Mouse (Mus musculus): ENCODE data around the gene Rpl5. TPM values are rescaled to one million over a fixed set of nuclear protein-coding genes. Genes with fewer than 3 reads are reported as not detected.

Gene Rpl5
- total and polyA plus RNA-seq, 3 experiments, result 12.5 to 31.4 (median 29.2) TPM

GRCm38 (mm10) chr5:107949607-107950006 lies 49.3 kb downstream of the Rpl5 start:
- no peak overlapping the region for H3K4me3 ChIP-seq
- TF ChIP-seq EP300 (IDR thresholded peaks at IDR 0.05; ENCODE audit: insufficient read depth, low read depth, low read length), result no peak
- TF ChIP-seq CTCF (IDR thresholded peaks at IDR 0.05), result no peak
- TF ChIP-seq POLR2A (IDR thresholded peaks at IDR 0.05; ENCODE audit: insufficient read depth, low read depth, low read length), result no peak
- no peaks in the 10 kb centered on the region for H3K27me3 ChIP-seq (ENCODE audit: control insufficient read depth, insufficient read depth, low read length)
- no peak overlapping the region for H3K27ac ChIP-seq
- 90% methylated on average over 3 of the region's 3 CpGs for WGBS
- H3K4me1 ChIP-seq (ENCODE audit: control insufficient read depth, insufficient read depth, low read length), result peaks cover 7% of the 10 kb centered on the region
- no peaks in the 10 kb centered on the region for H3K79me2 ChIP-seq (replicated peaks; ENCODE audit: control insufficient read depth, insufficient read depth, low read length)
- DNase-seq, result no peak
- H3K9ac ChIP-seq (ENCODE audit: low read depth, low read length), result no peak overlapping the region
- no peaks in the 10 kb centered on the region; the same call in 1 of the 2 replicates for H3K36me3 ChIP-seq (ENCODE audit: control insufficient read depth, insufficient read depth, low read length)
- intact Hi-C loops (cut with DNase I), result no loop called here

- WGBS, result 59% methylated on average over 5 of the region's 5 CpGs
- intact Hi-C loops (cut with DNase I), result no loop called here
- TF ChIP-seq POLR2A (IDR thresholded peaks at IDR 0.05; ENCODE audit: insufficient read depth, low read depth, low read length) (no peak), CTCF (IDR thresholded peaks at IDR 0.05) (no peak), EP300 (IDR thresholded peaks at IDR 0.05; ENCODE audit: insufficient read depth, low read depth, low read length) (no peak)
- Histone ChIP-seq H3K9ac (ENCODE audit: low read depth, low read length) (no peak overlapping the region), H3K36me3 (ENCODE audit: control insufficient read depth, insufficient read depth, low read length) (no peaks in the 10 kb centered on the region; the same call in 1 of the 2 replicates), H3K79me2 (replicated peaks; ENCODE audit: control insufficient read depth, insufficient read depth, low read length) (no peaks in the 10 kb centered on the region), H3K27me3 (ENCODE audit: control insufficient read depth, insufficient read depth, low read length) (no peaks in the 10 kb centered on the region), H3K27ac (no peak overlapping the region), H3K4me1 (ENCODE audit: control insufficient read depth, insufficient read depth, low read length) (peaks cover 7% of the 10 kb centered on the region), H3K4me3 (no peak overlapping the region)
- peak in 1 of 2 experiments; percentile 27 for DNase-seq
Observed at GRCm38 (mm10) chr5:107950643-107951042, 50.3 kb downstream of the Rpl5 start.

Other genes starting within 250 kb of the Rpl5 start
- gene Gfi1, start 174.5 kb upstream of the Rpl5 start, total RNA-seq (2021), result not detected
- 0.09 and 0.16 TPM in 2 replicates for gene Gfi1, start 174.5 kb upstream of the Rpl5 start, polyA plus RNA-seq (2012; rRNA removed)
- not detected for gene Ube2d2b, start 70.4 kb upstream of the Rpl5 start, total RNA-seq (2021)
- 0.08 and 0.18 TPM in 2 replicates for gene Ube2d2b, start 70.4 kb upstream of the Rpl5 start, polyA plus RNA-seq (2012; rRNA removed)
- gene Evi5, start 25.4 kb upstream of the Rpl5 start, total RNA-seq (2021), result 10 to 100 TPM; 20.5 to 21.7 TPM
- 7.4 and 11.6 TPM in 2 replicates for gene Evi5, start 25.4 kb upstream of the Rpl5 start, polyA plus RNA-seq (2012; rRNA removed)
- gene Fam69a, start 86.6 kb downstream of the Rpl5 start, total RNA-seq (2021), result 10 to 100 TPM; 12.9 to 13.1 TPM
- 1.5 and 2.8 TPM in 2 replicates for gene Fam69a, start 86.6 kb downstream of the Rpl5 start, polyA plus RNA-seq (2012; rRNA removed)
- 10 to 100 TPM; 10.7 to 12.2 TPM for gene Mtf2, start 165.2 kb downstream of the Rpl5 start, total RNA-seq (2021)
- 5.8 and 11.9 TPM in 2 replicates for gene Mtf2, start 165.2 kb downstream of the Rpl5 start, polyA plus RNA-seq (2012; rRNA removed)
- 10 to 100 TPM; 28.6 to 29.8 TPM for gene Tmed5, start 232.1 kb downstream of the Rpl5 start, total RNA-seq (2021)
- gene Tmed5, start 232.1 kb downstream of the Rpl5 start, polyA plus RNA-seq (2012; rRNA removed), result 20.2 and 32.4 TPM in 2 replicates
- under 1 TPM; 0.18 to 0.39 TPM for gene Ccdc18, start 232.4 kb downstream of the Rpl5 start, total RNA-seq (2021)
- not detected in 2 replicates for gene Ccdc18, start 232.4 kb downstream of the Rpl5 start, polyA plus RNA-seq (2012; rRNA removed)

Measured in heart, adult 2 months (tissue).